Mouse (Mus musculus): ENCODE results near the gene Adgrv1.

Adgrv1 gene

GRCm38 (mm10) chr13:81610349-81610748, 22.6 kb downstream of the Adgrv1 start:
- no peak for DNase-seq (ENCODE audit: low read depth)

DNA sequence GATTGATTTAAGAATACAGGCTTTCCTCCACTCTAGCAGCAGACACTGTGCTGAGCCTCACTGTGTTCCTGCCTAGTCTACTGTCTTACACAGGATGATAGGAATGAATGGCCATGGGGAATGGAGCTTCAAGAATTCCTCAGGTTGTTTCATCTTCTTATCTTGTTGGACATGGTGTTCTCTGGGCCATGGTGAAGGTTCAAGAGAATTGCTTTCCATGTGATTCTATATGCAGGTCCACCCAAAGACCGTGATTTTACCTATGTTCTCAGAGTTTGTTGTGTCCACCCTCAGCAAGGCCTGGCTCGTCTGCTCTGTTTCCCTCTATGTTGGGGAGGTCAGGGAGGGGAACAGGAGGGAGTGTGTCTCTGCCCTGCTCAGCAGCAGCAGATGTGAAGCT, 26.0 kb downstream of the Adgrv1 start:
- DNase-seq (ENCODE audit: low read depth) = no peak

- DNase-seq (ENCODE audit: low read depth) = no peak
Measured at GRCm38 (mm10) chr13:81596910-81597607, 35.9 kb downstream of the Adgrv1 start.

GRCm38 (mm10) chr13:81578692-81579091, 54.3 kb downstream of the Adgrv1 start:
- DNase-seq (ENCODE audit: low read depth) = no peak

DNA sequence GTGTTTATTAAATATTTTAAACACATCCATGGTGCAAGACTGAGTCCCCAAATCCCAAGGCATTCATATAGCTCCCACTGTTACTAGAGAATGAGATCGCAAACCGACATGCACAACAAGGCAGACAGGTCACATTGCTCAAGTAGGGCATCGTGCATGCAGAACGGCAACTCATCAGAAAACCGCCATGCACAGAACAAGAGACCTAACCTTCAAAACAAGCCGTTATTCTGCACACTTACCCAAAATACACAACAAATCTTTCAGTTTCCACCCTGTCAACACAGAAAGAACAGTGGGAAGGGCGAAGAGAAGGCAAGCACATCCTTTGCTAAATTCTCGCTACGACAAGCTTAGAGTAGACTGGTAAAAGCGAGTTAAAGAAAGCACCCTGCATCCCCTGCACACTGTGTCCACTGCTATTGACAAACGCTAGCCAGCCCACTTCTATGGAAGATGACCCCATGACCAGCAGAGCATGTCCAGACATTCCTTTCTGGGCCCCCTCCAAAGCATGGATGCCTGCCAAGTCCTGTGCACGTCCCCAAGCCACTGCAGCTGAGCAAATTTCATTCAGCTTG, 62.6 kb downstream of the Adgrv1 start:
- no peak for DNase-seq (ENCODE audit: low read depth)

DNA sequence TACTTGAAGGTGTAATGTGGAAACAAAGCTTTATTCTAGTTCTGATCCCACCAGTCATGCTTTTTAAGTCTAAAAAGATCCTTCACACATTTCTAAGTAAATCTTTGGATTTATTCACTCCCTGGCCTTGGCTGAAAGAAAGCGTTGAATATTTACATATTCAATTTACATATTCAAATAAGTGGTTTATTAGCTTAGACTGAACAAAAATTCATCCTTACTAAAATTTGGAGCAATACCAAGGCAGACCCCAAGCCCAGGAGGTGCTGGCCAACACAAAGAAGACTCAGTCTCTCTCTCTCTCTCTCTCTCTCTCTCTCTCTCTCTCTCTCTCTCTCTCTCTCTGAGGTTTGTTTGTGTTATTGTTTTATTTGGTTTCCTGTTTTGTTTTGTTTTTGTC, 82.9 kb downstream of the Adgrv1 start:
- DNase-seq (ENCODE audit: low read depth) = no peak

DNA sequence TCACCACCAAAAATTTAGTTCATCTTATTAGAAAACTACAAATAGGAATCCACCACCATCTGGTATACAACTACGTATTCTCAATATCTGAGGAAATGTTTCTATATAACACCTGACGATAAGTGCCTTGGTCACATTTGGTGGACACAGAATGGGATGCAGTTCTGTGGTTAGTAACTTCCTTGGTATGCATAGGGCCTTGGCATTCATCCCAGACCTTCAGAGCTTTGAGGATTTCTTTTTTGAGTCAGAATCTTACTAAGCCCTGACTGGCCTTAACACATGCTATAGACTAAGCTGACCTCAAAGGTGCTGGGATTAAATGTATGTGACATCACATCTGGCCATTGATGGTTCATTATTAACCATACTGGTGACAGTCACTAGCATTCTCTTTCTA, 98.0 kb downstream of the Adgrv1 start:
- DNase-seq (ENCODE audit: low read depth) = no peak

DNA sequence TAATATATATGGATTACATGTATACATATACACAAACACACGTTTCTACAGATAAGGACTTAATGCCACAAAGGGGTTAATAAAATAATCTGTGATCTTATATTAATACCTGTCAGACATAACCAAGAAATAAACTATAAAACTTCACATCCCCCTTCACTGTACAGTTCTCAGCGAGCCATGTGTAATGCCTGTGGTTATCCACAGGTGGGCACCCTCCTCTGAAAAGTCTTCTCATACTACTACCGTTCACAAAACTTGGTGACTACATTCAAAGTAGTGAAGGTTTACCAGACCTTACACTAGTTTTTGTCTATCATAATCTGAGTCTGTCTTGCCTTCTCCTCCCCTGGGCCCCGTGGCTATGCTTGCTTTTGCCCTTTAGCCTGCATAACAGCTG, 106.3 kb downstream of the Adgrv1 start:
- no peak for DNase-seq (ENCODE audit: low read depth)

- no peak for DNase-seq (ENCODE audit: low read depth)
Measured at GRCm38 (mm10) chr13:81510142-81510541, 122.8 kb downstream of the Adgrv1 start.

DNA sequence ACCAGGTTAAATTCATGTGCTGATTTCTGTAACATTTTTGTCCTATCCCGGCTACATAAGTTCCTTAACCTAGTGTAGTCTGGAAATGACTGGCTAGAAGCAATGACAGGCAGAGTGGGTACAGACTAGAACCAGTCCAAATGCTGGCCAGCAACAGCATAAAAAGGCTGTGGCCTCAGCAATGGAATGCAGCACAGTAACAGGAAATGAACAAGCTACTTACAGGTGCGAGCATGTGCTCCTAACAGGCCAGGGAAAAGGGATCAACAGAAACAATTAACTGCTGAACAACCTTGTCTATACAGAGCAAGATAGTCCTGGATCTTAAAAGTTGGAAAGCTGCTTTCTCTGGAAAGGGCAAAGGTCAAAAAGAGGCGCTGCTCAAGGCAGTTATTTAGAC, 135.9 kb downstream of the Adgrv1 start:
- DNase-seq (ENCODE audit: low read depth) = no peak

DNA sequence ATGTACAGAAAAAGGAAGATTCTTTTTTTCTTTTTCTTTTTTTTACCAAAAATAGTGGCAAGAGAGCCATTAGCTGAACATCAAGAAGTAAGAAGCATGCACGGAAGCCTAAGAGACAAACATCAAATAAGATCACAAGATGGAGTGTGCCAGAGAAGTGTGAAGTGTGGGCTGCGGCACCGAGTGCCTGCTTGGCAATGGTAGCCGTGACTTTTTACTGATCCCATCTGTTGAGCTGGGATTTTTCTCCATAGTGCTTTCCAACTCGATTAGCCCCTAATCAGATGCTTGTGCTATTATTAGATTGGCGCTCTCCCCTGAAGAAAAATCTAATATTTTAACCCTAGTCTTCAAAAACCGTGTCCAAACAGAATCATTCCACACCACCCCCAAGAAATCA, 141.0 kb downstream of the Adgrv1 start:
- no peak for DNase-seq (ENCODE audit: low read depth)

DNA sequence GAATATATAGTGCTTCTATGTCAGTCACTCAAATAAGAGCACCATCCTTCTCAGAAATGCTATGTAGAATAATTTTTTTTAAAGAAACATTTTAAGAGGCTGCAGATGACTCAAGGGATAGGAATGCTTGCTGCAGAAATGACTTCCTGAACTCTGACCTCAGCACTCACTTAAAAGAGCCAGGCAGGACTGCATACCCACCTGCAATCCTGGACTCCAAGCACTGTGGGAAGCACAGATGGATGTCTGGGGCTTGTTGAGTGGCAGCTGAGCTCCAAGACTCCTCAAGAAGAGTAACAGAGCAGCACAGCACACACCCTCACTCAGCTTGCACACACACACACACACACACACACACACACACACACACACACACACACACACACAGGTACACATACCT, 146.0 kb downstream of the Adgrv1 start:
- no peak for DNase-seq (ENCODE audit: low read depth)

- DNase-seq (ENCODE audit: low read depth) = no peak
Measured at GRCm38 (mm10) chr13:81473750-81474149, 159.2 kb downstream of the Adgrv1 start.

GRCm38 (mm10) chr13:81466661-81467060, 166.3 kb downstream of the Adgrv1 start:
- no peak for DNase-seq (ENCODE audit: low read depth)

GRCm38 (mm10) chr13:81465794-81466193, 167.2 kb downstream of the Adgrv1 start:
- no peak for DNase-seq (ENCODE audit: low read depth)

- DNase-seq (ENCODE audit: low read depth) = no peak
Measured at GRCm38 (mm10) chr13:81449630-81450029, 183.3 kb downstream of the Adgrv1 start.

DNA sequence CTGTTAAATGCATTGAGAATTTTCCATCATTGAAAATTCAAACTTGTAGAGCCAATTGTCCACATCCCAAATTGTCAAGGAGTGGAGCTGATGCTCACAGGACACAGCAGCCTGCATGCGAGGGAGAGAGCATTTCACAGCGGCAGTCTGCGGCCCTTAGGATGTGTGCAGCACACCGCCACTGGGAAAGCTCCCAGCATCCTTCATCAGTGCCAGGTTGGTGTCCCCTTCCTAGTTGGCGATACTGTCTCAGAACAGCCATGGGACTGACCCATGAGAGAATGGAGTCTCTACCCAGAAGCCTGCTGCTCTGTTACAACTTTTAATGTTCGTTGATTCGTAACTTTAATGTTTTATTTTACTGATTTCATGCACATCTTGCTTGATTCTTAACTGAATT, 183.8 kb downstream of the Adgrv1 start:
- DNase-seq (ENCODE audit: low read depth) = no peak

DNA sequence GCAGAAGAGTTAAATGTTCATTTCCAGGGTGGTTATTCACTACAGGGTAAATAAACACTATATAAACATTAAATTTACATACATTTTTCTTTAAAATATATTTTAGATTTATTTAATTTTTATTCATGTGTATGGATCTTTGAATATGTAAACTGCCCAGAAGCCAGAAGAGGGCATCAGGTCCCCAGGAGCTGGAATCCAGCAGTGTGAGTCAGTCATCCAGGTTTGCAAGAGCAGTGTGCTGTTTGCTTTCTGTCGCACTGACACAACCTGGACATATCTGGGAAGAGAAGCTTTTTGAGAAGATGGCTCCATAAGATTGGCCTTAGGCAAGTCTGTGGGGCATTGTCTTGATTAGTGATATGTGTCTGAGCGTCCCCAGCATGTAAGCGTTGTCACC, 191.5 kb downstream of the Adgrv1 start:
- DNase-seq (ENCODE audit: low read depth) = no peak

DNA sequence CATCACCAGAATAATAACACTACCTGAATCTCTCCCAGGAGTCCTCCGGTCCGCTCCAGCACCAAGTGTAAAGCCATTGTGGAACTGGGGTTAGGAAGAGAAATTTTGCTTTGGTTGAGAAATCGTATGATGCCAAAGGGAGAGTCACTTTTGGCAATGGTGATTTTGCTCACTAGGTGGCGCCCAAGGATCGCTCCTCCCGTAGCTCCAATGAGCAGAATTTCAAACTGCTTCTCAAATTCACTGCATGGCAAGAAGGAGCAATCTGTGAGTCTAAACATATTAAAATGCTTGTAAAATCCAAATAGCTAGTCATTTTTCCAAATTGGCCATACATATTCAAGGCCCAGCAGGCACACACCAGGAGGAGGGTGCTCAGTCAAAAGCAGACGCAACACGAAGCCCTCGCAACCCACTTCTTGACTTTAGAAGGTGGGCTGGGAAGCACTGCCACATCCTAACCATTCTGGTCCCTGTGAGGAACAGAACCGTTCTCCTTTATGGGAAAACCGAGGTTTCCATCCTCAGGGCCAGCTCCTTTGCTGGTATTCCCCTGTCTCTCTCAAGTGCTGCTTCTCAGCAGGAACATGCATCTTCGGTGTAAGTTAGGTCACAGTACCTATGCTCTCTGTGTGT, 193.4 kb downstream of the Adgrv1 start:
- peak; percentile 62 for DNase-seq (ENCODE audit: low read depth)

- no peak for DNase-seq (ENCODE audit: low read depth)
Measured at GRCm38 (mm10) chr13:81437088-81437487, 195.9 kb downstream of the Adgrv1 start.

DNA sequence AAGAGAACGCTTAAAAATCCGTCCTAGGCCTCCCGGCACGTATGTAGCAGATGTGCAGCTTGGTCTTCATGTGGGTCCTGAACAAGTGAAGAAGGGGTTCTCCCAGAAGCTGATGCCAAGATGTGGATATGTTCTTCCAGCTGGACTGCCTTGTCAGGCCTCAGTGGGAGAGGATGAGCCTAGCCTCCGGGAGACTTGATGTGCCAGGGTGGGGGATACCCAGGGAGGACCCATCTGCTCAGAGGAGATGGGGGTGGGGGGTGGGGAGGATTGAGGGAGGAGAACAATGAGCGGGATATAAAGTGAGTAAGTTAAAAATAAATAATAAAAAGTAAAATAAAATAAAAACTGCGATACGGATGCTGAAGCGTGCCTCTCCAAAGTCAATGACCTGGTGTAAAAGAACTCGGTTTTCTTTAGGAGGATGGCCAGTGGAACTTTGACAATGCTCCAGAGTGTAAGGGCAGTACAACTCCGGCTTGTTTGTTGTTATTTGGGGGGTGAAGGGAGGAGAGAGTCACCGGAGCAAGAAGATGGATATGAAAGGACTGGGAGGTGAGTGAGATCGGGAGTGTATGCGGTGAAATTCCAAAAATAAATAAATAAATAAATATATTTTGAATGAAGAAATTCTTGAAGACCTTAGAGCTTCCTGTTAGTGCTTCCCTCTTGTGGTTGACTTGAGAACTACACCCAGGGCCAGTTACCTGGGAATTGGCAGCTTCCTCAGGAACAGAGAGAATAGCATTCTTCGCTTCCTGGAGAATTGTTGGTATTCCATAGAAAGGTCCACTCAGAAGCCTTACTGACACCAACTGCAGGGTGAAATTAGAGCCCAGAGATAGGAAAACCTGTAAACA, 205.8 kb downstream of the Adgrv1 start:
- peak; percentile 64 for DNase-seq (ENCODE audit: low read depth)

- no peak for DNase-seq (ENCODE audit: low read depth)
Measured at GRCm38 (mm10) chr13:81425111-81425510, 207.8 kb downstream of the Adgrv1 start.

DNA sequence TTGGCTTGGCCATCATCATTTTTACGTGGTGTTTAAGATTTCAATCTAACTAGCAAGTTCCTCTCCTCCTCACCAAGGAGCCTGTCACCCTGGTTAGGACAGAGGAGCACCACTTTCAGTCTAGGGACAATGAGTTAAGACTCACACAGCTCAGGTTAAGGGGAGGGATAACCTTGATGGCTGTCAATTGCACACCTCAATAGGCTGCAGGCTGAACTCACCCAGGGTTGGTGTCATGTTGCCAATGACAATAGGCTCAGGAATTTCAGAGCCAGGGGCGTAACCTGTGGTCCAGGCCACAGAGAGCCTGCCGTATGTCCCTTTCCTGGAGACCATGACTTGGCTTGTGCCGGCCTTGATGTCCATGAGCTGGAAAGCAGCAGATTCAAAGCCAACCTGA, 209.0 kb downstream of the Adgrv1 start:
- no peak for DNase-seq (ENCODE audit: low read depth)
